Mouse (Mus musculus): ENCODE measurements around the gene Fli1. TPM values are rescaled to one million over a fixed set of nuclear protein-coding genes. Genes with fewer than 3 reads are reported as not detected.

The Fli1 gene
- polyA plus RNA-seq, 1 experiment from 2014 or later = 5.5 TPM

- Histone ChIP-seq H3K4me2 (ENCODE audit: low read length) (no peak overlapping the region), H3K4me1 (ENCODE audit: control insufficient read depth, insufficient read depth, low read length) (no peaks in the 10 kb centered on the region; the same call in 1 of the 2 replicates), H3K27ac (ENCODE audit: low read depth, low read length) (no peak overlapping the region), H3K9ac (ENCODE audit: low read length) (no peak overlapping the region), H3K36me3 (ENCODE audit: control insufficient read depth, insufficient read depth, low read length) (no peaks in the 10 kb centered on the region), H3K27me3 (replicated peaks; ENCODE audit: control insufficient read depth, insufficient read depth, low read length) (no peaks in the 10 kb centered on the region), H3K9me3 (replicated peaks; ENCODE audit: control insufficient read depth, low read length) (no peaks in the 10 kb centered on the region), H3K4me3 (ENCODE audit: low read depth, low read length) (no peak overlapping the region)
- ATAC-seq = no peak
- peak; percentile 40 for DNase-seq (ENCODE audit: low spot score)
- 76% methylated on average over 2 of the region's 2 CpGs for WGBS
Measured at GRCm38 (mm10) chr9:32478087-32478486, 64.6 kb downstream of the Fli1 start.

DNA sequence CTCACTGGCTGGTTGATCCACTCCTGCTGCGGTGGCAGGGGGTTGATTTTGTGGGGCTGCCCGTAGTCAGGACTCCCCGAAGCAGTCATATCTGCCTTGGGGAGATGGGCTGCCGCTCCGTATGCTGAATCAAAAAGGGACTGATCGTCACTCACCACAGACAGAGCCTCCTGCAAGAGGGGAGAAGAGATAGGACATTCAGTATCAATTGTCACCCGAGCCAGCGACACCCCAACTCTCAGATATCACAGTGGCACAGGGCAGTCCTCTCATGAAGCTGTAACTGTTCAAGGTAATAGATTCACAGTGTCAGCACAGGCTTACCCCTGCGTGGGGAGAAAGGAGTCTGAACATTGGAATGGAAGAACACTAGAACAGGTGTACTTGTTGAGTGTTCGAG lies 66.1 kb downstream of the Fli1 start:
- Histone ChIP-seq H3K9me3 (replicated peaks; ENCODE audit: control insufficient read depth, low read length) (no peaks in the 10 kb centered on the region), H3K4me2 (ENCODE audit: low read length) (no peak overlapping the region), H3K36me3 (ENCODE audit: control insufficient read depth, insufficient read depth, low read length) (no peaks in the 10 kb centered on the region), H3K27ac (ENCODE audit: low read depth, low read length) (no peak overlapping the region), H3K4me3 (ENCODE audit: low read depth, low read length) (no peak overlapping the region), H3K9ac (ENCODE audit: low read length) (no peak overlapping the region), H3K4me1 (ENCODE audit: control insufficient read depth, insufficient read depth, low read length) (no peaks in the 10 kb centered on the region; the same call in 1 of the 2 replicates), H3K27me3 (replicated peaks; ENCODE audit: control insufficient read depth, insufficient read depth, low read length) (no peaks in the 10 kb centered on the region)
- WGBS = 96% methylated on average over 10 of the region's 10 CpGs
- DNase-seq (ENCODE audit: low spot score) (no peak), ATAC-seq (no peak)

- ATAC-seq (no peak), DNase-seq (ENCODE audit: low spot score) (no peak)
- Histone ChIP-seq H3K4me2 (ENCODE audit: low read length) (no peak overlapping the region), H3K27me3 (replicated peaks; ENCODE audit: control insufficient read depth, insufficient read depth, low read length) (no peaks in the 10 kb centered on the region), H3K36me3 (ENCODE audit: control insufficient read depth, insufficient read depth, low read length) (no peaks in the 10 kb centered on the region), H3K27ac (ENCODE audit: low read depth, low read length) (no peak overlapping the region), H3K9me3 (replicated peaks; ENCODE audit: control insufficient read depth, low read length) (no peaks in the 10 kb centered on the region), H3K4me3 (ENCODE audit: low read depth, low read length) (no peak overlapping the region), H3K9ac (ENCODE audit: low read length) (no peak overlapping the region), H3K4me1 (ENCODE audit: control insufficient read depth, insufficient read depth, low read length) (no peaks in the 10 kb centered on the region; the same call in 1 of the 2 replicates)
- 85% methylated on average over 10 of the region's 10 CpGs for WGBS
Measured at GRCm38 (mm10) chr9:32474621-32475390, 67.9 kb downstream of the Fli1 start.

DNA sequence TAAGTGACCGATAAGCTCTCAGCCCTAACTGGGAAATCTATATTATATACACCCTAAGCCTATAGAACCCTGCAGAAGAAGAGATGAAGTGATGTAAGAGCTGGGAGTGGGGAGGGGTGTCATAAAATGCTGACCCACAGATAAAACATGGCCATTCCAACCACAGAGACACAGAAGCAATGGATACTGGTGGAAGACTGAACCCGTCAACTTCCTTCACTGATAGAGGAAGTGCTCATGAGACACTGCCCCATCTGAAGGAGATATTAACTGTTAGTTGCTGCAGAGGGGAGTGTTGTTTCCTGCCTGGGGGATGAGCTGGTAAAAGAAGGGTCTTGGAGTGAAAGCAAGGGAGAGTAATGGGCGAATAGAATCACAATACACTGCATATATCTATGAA lies 70.3 kb downstream of the Fli1 start:
- Histone ChIP-seq H3K9ac (ENCODE audit: low read length) (no peak overlapping the region), H3K4me1 (ENCODE audit: control insufficient read depth, insufficient read depth, low read length) (0 out of 2 replicates have a peak, but pooled peaks cover 3% of the 10 kb centered on the region), H3K27ac (ENCODE audit: low read depth, low read length) (no peak overlapping the region), H3K36me3 (ENCODE audit: control insufficient read depth, insufficient read depth, low read length) (no peaks in the 10 kb centered on the region), H3K4me3 (ENCODE audit: low read depth, low read length) (no peak overlapping the region), H3K4me2 (ENCODE audit: low read length) (no peak overlapping the region), H3K27me3 (replicated peaks; ENCODE audit: control insufficient read depth, insufficient read depth, low read length) (no peaks in the 10 kb centered on the region), H3K9me3 (replicated peaks; ENCODE audit: control insufficient read depth, low read length) (no peaks in the 10 kb centered on the region)
- whole genome bisulfite sequencing = 84% methylated on average over 3 of the region's 3 CpGs
- DNase-seq (ENCODE audit: low spot score) (no peak), ATAC-seq (no peak)

DNA sequence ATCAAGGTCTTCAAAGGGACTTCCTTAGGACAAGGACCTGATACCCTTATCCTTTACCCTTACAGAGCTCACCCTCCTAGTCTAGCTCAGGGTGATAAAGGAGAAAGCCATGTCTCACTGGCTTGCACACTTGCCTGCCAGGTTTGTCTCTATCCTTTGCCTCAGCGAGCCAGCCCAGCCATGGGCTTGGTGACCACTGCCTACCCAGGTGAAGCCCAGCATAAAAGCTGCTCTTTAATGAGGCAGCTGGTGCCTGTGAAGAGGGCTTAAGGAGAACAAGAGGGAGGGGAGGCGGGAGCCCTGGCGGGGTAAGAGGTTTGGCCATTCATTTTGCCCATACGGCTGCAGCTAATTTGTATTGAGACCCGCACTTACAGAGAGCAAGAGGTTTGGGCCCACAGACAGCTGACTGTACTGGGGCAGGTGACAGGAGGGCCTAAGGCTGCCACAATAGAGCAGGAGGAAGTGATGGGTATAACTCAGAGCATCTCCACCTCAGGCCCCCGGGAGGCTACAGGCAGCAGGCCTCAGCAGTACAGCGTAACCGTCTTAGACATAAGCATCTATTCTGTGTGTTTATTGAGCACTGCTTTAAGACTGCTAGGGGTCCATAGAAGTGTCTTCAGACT lies 73.4 kb downstream of the Fli1 start:
- H3K4me2 ChIP-seq (ENCODE audit: low read length) = no peak overlapping the region
- H3K9ac ChIP-seq (ENCODE audit: low read length) = no peak overlapping the region
- H3K4me3 ChIP-seq (ENCODE audit: low read depth, low read length) = no peak overlapping the region
- WGBS = 13% methylated on average over 8 of the region's 8 CpGs
- no peaks in the 10 kb centered on the region for H3K36me3 ChIP-seq (ENCODE audit: control insufficient read depth, insufficient read depth, low read length)
- H3K9me3 ChIP-seq (replicated peaks; ENCODE audit: control insufficient read depth, low read length) = no peaks in the 10 kb centered on the region
- no peak overlapping the region for H3K27ac ChIP-seq (ENCODE audit: low read depth, low read length)
- H3K4me1 ChIP-seq (ENCODE audit: control insufficient read depth, insufficient read depth, low read length) = 0 out of 2 replicates have a peak, but pooled peaks cover 3% of the 10 kb centered on the region
- no peaks in the 10 kb centered on the region for H3K27me3 ChIP-seq (replicated peaks; ENCODE audit: control insufficient read depth, insufficient read depth, low read length)
- ATAC-seq (peak; percentile 57; the same call in 1 of the 2 replicates), DNase-seq (ENCODE audit: low spot score) (peak; percentile 15)

- Histone ChIP-seq H3K4me1 (ENCODE audit: control insufficient read depth, insufficient read depth, low read length) (0 out of 2 replicates have a peak, but pooled peaks cover 3% of the 10 kb centered on the region), H3K9ac (ENCODE audit: low read length) (no peak overlapping the region), H3K27me3 (replicated peaks; ENCODE audit: control insufficient read depth, insufficient read depth, low read length) (no peaks in the 10 kb centered on the region), H3K4me2 (ENCODE audit: low read length) (no peak overlapping the region), H3K27ac (ENCODE audit: low read depth, low read length) (no peak overlapping the region), H3K4me3 (ENCODE audit: low read depth, low read length) (no peak overlapping the region), H3K36me3 (ENCODE audit: control insufficient read depth, insufficient read depth, low read length) (no peaks in the 10 kb centered on the region), H3K9me3 (replicated peaks; ENCODE audit: control insufficient read depth, low read length) (no peaks in the 10 kb centered on the region)
- no peak for DNase-seq (ENCODE audit: low spot score)
- WGBS = 56% methylated on average over 1 of the region's 1 CpGs
- ATAC-seq = no peak
Measured at GRCm38 (mm10) chr9:32468313-32468712, 74.3 kb downstream of the Fli1 start.

DNA sequence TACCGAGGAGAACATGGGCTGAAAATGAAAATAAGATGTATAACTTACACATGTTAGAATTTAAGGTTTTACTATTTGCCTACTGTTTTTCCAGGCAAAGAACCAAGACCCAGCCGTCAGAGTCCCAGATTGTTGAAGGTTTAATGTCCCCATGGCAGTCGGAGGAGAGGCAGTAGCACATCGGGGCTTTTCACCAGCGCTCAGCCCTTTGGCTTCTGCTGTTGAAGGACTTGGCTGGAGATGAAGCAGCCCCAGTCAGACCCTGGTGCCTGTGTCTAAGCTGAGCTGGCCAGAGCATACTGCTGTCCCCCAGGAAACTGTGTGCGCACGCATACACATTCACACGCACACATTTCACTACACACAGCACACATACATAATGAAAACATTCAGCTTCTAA lies 75.2 kb downstream of the Fli1 start:
- H3K27me3 ChIP-seq (replicated peaks; ENCODE audit: control insufficient read depth, insufficient read depth, low read length) = no peaks in the 10 kb centered on the region

DNA sequence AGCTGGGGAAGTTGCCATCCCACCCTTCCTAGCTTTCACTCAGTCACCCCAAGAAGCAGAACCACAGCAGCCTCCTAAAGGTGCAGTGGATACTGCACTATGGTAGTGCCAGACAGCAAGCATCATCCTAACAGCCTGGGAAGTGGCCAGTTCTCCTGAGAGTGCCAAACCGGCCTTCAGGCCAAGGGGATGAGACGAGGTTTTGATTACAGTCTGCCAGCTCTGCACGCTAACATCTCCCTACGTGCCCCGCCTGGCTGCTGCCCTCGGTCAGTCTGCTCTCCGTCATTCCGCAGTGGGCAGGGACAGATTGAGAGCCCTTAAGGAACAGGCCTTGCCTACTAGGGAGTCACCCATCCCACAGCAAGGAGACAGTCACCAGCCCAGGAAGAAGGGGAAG lies 75.8 kb downstream of the Fli1 start:
- Histone ChIP-seq H3K4me2 (ENCODE audit: low read length) (no peak overlapping the region), H3K36me3 (ENCODE audit: control insufficient read depth, insufficient read depth, low read length) (no peaks in the 10 kb centered on the region), H3K27me3 (replicated peaks; ENCODE audit: control insufficient read depth, insufficient read depth, low read length) (no peaks in the 10 kb centered on the region), H3K4me1 (ENCODE audit: control insufficient read depth, insufficient read depth, low read length) (0 out of 2 replicates have a peak, but pooled peaks cover 3% of the 10 kb centered on the region), H3K4me3 (ENCODE audit: low read depth, low read length) (no peak overlapping the region), H3K9me3 (replicated peaks; ENCODE audit: control insufficient read depth, low read length) (no peaks in the 10 kb centered on the region), H3K9ac (ENCODE audit: low read length) (no peak overlapping the region), H3K27ac (ENCODE audit: low read depth, low read length) (no peak overlapping the region)
- no peak for DNase-seq (ENCODE audit: low spot score)
- 77% methylated on average over 8 of the region's 8 CpGs for WGBS
- no peak for ATAC-seq

More for the DNA sequence above, 75.2 kb downstream of the Fli1 start:
- no peak overlapping the region for H3K4me2 ChIP-seq (ENCODE audit: low read length)
- ATAC-seq = no peak
- WGBS = 93% methylated on average over 8 of the region's 8 CpGs
- no peak overlapping the region for H3K9ac ChIP-seq (ENCODE audit: low read length)
- H3K27ac ChIP-seq (ENCODE audit: low read depth, low read length) = no peak overlapping the region
- H3K4me1 ChIP-seq (ENCODE audit: control insufficient read depth, insufficient read depth, low read length) = 0 out of 2 replicates have a peak, but pooled peaks cover 3% of the 10 kb centered on the region
- no peaks in the 10 kb centered on the region for H3K9me3 ChIP-seq (replicated peaks; ENCODE audit: control insufficient read depth, low read length)
- H3K36me3 ChIP-seq (ENCODE audit: control insufficient read depth, insufficient read depth, low read length) = no peaks in the 10 kb centered on the region
- no peak for DNase-seq (ENCODE audit: low spot score)
- no peak overlapping the region for H3K4me3 ChIP-seq (ENCODE audit: low read depth, low read length)

GRCm38 (mm10) chr9:32456707-32457106 lies 86.0 kb downstream of the Fli1 start:
- H3K9ac ChIP-seq (ENCODE audit: low read length) = no peak overlapping the region
- H3K27ac ChIP-seq (ENCODE audit: low read depth, low read length) = no peak overlapping the region
- H3K27me3 ChIP-seq (replicated peaks; ENCODE audit: control insufficient read depth, insufficient read depth, low read length) = no peaks in the 10 kb centered on the region
- 82% methylated on average over 3 of the region's 3 CpGs for WGBS
- no peak for ATAC-seq
- DNase-seq (ENCODE audit: low spot score) = no peak
- no peaks in the 10 kb centered on the region for H3K4me1 ChIP-seq (ENCODE audit: control insufficient read depth, insufficient read depth, low read length)
- no peak overlapping the region for H3K4me3 ChIP-seq (ENCODE audit: low read depth, low read length)
- H3K4me2 ChIP-seq (ENCODE audit: low read length) = no peak overlapping the region
- no peaks in the 10 kb centered on the region for H3K9me3 ChIP-seq (replicated peaks; ENCODE audit: control insufficient read depth, low read length)
- no peaks in the 10 kb centered on the region for H3K36me3 ChIP-seq (ENCODE audit: control insufficient read depth, insufficient read depth, low read length)

Data from forebrain, embryonic 14.5 days (tissue).